Mouse (Mus musculus) liver, postnatal 0 days (tissue): ENCODE data around the gene Sdc4. TPM values are rescaled to one million over a fixed set of nuclear protein-coding genes. Genes with fewer than 3 reads are reported as not detected.
A peak's percentile ranks its signal among the peaks of the same experiment; 100 is the strongest.

Source experiments
- ATAC-seq: fragments of 200-750 bp; cut with Nextera tagmentation; 2 replicates; pipeline ENCODE4 v1.8.0; 2017; ENCODE audit warnings: mild to moderate bottlenecking, moderate library complexity
- DNase-seq: peaks from one replicate; pipeline ENCODE4 v3.0.0-alpha.2; 2016
- H3K27ac ChIP-seq: fragments of 300-500 bp; sonication (generic); 2 replicates; pipeline ENCODE4 v1.5.1; 2014; ENCODE audit warnings: antibody characterized with exemption, moderate library complexity, mild to moderate bottlenecking, low read depth
- H3K27me3 ChIP-seq: fragments of 300-500 bp; sonication (generic); 2 replicates; pipeline ENCODE4 v1.6.1; 2014; ENCODE audit warnings: low read length, control low read depth, mixed read lengths; ENCODE audit not compliant: insufficient read depth
- H3K36me3 ChIP-seq: fragments of 300-500 bp; sonication (generic); replicated peaks from 2 replicates; pipeline ENCODE4 v1.6.1; 2014; ENCODE audit warnings: mild to moderate bottlenecking, control low read depth, low read length, moderate library complexity, mixed read lengths; ENCODE audit not compliant: insufficient read depth
- H3K4me1 ChIP-seq: fragments of 300-500 bp; sonication (generic); 2 replicates; pipeline ENCODE4 v1.6.1; 2014; ENCODE audit warnings: antibody characterized with exemption, mild to moderate bottlenecking, control low read depth; ENCODE audit not compliant: insufficient read depth
- H3K4me2 ChIP-seq: fragments of 300-500 bp; sonication (generic); 2 replicates; pipeline ENCODE4 v1.6.1; 2014; ENCODE audit warnings: low read depth, mild to moderate bottlenecking, low read length, moderate library complexity, mixed read lengths
- H3K4me3 ChIP-seq: fragments of 300-500 bp; sonication (generic); 2 replicates; pipeline ENCODE4 v1.5.1; 2014; ENCODE audit warnings: low read depth, low read length
- H3K9ac ChIP-seq: fragments of 300-500 bp; sonication (generic); replicated peaks from 2 replicates; pipeline ENCODE4 v1.6.1; 2014; ENCODE audit warnings: mild to moderate bottlenecking, moderate library complexity
- H3K9me3 ChIP-seq: fragments of 300-500 bp; sonication (generic); 2 replicates; pipeline ENCODE4 v1.6.1; 2016; ENCODE audit warnings: mild to moderate bottlenecking, control low read depth, low read length, mixed read lengths
- CTCF ChIP-seq: sonication (generic); IDR thresholded peaks from 2 replicates; pipeline ENCODE4 v1.5.1; 2016; ENCODE audit warnings: antibody characterized with exemption, low read depth
- EP300 ChIP-seq: IDR thresholded peaks from 2 replicates; pipeline ENCODE4 v1.6.1; 2016; ENCODE audit warnings: antibody characterized with exemption, low read depth, mild to moderate bottlenecking
- WGBS: fragments of 180-500 bp; shearing (Covaris S2); extraction: QIAGEN DNeasy Blood & Tissue Kit; methylation state at CpG from one replicate; pipeline ENCODE4 v1.1.7; 2014; ENCODE audit not compliant: insufficient replicate concordance; 5-methylcytosine and 5-hydroxymethylcytosine counted together
- polyA plus RNA-seq: library from polyadenylated mRNA; unstranded; fragments of >200 nt; fragmentation: Nextera tagmentation; extraction: Ambion mirVana; gene quantifications from 2 replicates; pipeline ENCODE4 v1.2.1, GENCODE M21; 2015

Sdc4 gene
- polyA plus RNA-seq, 1 experiment from 2014 or later, result 208 TPM

GRCm38 (mm10) chr2:164456864-164457300, 13.2 kb upstream of the Sdc4 start, which contains the start of gene Sys1:
Sys1 (plus strand) TSS chr2:164456964.
- Histone ChIP-seq H3K9me3 (no peaks in the 10 kb centered on the region), H3K9ac (peak within 1 kb of the TSS; percentile 60), H3K4me3 (no peak within 1 kb of the TSS), H3K27me3 (no peaks in the 10 kb centered on the region), H3K27ac (peak within 1 kb of the TSS; percentile 93), H3K36me3 (no peaks in the 10 kb centered on the region), H3K4me1 (peaks cover 19% of the 10 kb centered on the region), H3K4me2 (peak within 1 kb of the TSS; percentile 52)
- ATAC-seq (no peak), DNase-seq (no peak)
- TF ChIP-seq CTCF (no peak), EP300 (no peak)
- 7% methylated on average over 7 of the region's 7 CpGs for WGBS

- Histone ChIP-seq H3K4me3 (no peak overlapping the region), H3K9me3 (no peaks in the 10 kb centered on the region), H3K36me3 (no peaks in the 10 kb centered on the region), H3K9ac (peak overlapping the region; percentile 60), H3K27ac (peak overlapping the region; percentile 93), H3K27me3 (no peaks in the 10 kb centered on the region), H3K4me2 (peak overlapping the region; percentile 52), H3K4me1 (peaks cover 15% of the 10 kb centered on the region)
- ATAC-seq (no peak), DNase-seq (no peak)
- TF ChIP-seq EP300, result no peak
- TF ChIP-seq CTCF, result no peak
- 65% methylated on average over 1 of the region's 1 CpGs for WGBS
Observed at GRCm38 (mm10) chr2:164456413-164456812, 12.7 kb upstream of the Sdc4 start.

- ATAC-seq, result no peak
- no peaks in the 10 kb centered on the region for H3K27me3 ChIP-seq
- H3K4me2 ChIP-seq, result peak overlapping the region; percentile 2; the same call in 1 of the 2 replicates
- H3K9ac ChIP-seq, result peak overlapping the region; percentile 35
- peaks cover 15% of the 10 kb centered on the region for H3K4me1 ChIP-seq
- no peak for DNase-seq
- H3K36me3 ChIP-seq, result no peaks in the 10 kb centered on the region
- H3K4me3 ChIP-seq, result no peak overlapping the region
- H3K27ac ChIP-seq, result peak overlapping the region; percentile 93
- H3K9me3 ChIP-seq, result no peaks in the 10 kb centered on the region
- WGBS, result 59% methylated on average over 6 of the region's 6 CpGs
- TF ChIP-seq EP300, result peak; percentile 63; the same call in 1 of the 2 replicates
- no peak for TF ChIP-seq CTCF
Observed at GRCm38 (mm10) chr2:164455421-164456190, 11.9 kb upstream of the Sdc4 start.

GRCm38 (mm10) chr2:164454846-164455245, 11.2 kb upstream of the Sdc4 start:
- Histone ChIP-seq H3K27me3 (no peaks in the 10 kb centered on the region), H3K9ac (no peak overlapping the region), H3K9me3 (no peaks in the 10 kb centered on the region), H3K27ac (peak overlapping the region; percentile 93), H3K4me2 (peak overlapping the region; percentile 2; the same call in 1 of the 2 replicates), H3K4me1 (peaks cover 15% of the 10 kb centered on the region), H3K36me3 (no peaks in the 10 kb centered on the region), H3K4me3 (no peak overlapping the region)
- DNase-seq (peak; percentile 74), ATAC-seq (peak; percentile 24)
- 31% methylated on average over 10 of the region's 10 CpGs for WGBS
- TF ChIP-seq CTCF (no peak), EP300 (peak; percentile 87)

GRCm38 (mm10) chr2:164453887-164454500, 10.3 kb upstream of the Sdc4 start:
- Histone ChIP-seq H3K4me2 (no peak overlapping the region), H3K36me3 (no peaks in the 10 kb centered on the region), H3K27me3 (no peaks in the 10 kb centered on the region), H3K4me1 (peaks cover 15% of the 10 kb centered on the region), H3K4me3 (no peak overlapping the region), H3K9me3 (no peaks in the 10 kb centered on the region), H3K27ac (peak overlapping the region; percentile 93), H3K9ac (no peak overlapping the region)
- TF ChIP-seq CTCF (no peak), EP300 (no peak)
- 67% methylated on average over 7 of the region's 7 CpGs for WGBS
- ATAC-seq (no peak), DNase-seq (no peak)

GRCm38 (mm10) chr2:164453047-164453757, 9.5 kb upstream of the Sdc4 start:
- WGBS, result 66% methylated on average over 14 of the region's 14 CpGs
- no peak overlapping the region for H3K27ac ChIP-seq
- no peak overlapping the region for H3K4me3 ChIP-seq
- no peaks in the 10 kb centered on the region for H3K9me3 ChIP-seq
- peaks cover 15% of the 10 kb centered on the region for H3K4me1 ChIP-seq
- no peaks in the 10 kb centered on the region for H3K36me3 ChIP-seq
- H3K27me3 ChIP-seq, result no peaks in the 10 kb centered on the region
- no peak overlapping the region for H3K9ac ChIP-seq
- DNase-seq, result no peak
- ATAC-seq, result no peak
- H3K4me2 ChIP-seq, result no peak overlapping the region
- no peak for TF ChIP-seq EP300
- no peak for TF ChIP-seq CTCF
